Mouse (Mus musculus): ENCODE measurements around the gene Zfp987.

The Zfp987 gene

GRCm38 (mm10) chr4:146096998-146097397, at the start of gene Zfp987:
Zfp987 (plus strand) TSS chr4:146097298.
- 89% methylated on average over 3 of the region's 3 CpGs for WGBS

GRCm38 (mm10) chr4:146052536-146052935, 44.6 kb upstream of the Zfp987 start:
- 84% methylated on average over 1 of the region's 1 CpGs for WGBS

- 80% methylated on average over 2 of the region's 2 CpGs for WGBS
These were observed 43.7 kb upstream of the Zfp987 start for GRCm38 (mm10) chr4:146053445-146053844.

- 62% methylated on average over 2 of the region's 2 CpGs for WGBS
These were observed 41.8 kb upstream of the Zfp987 start for GRCm38 (mm10) chr4:146055335-146055734.

- WGBS, result 89% methylated on average over 12 of the region's 12 CpGs
These were observed 38.5 kb upstream of the Zfp987 start for GRCm38 (mm10) chr4:146058646-146059045.

GRCm38 (mm10) chr4:146059078-146059477, 38.0 kb upstream of the Zfp987 start:
- WGBS, result 90% methylated on average over 4 of the region's 4 CpGs

GRCm38 (mm10) chr4:146059974-146060693, 37.0 kb upstream of the Zfp987 start:
- 93% methylated on average over 25 of the region's 26 CpGs for WGBS

- 91% methylated on average over 11 of the region's 11 CpGs for WGBS
These were observed 36.0 kb upstream of the Zfp987 start for GRCm38 (mm10) chr4:146061082-146061481.

- WGBS, result 95% methylated on average over 12 of the region's 12 CpGs
These were observed 35.1 kb upstream of the Zfp987 start for GRCm38 (mm10) chr4:146062021-146062420.

GRCm38 (mm10) chr4:146063001-146063400, 34.1 kb upstream of the Zfp987 start:
- WGBS, result 74% methylated on average over 6 of the region's 6 CpGs

GRCm38 (mm10) chr4:146063621-146064020, 33.5 kb upstream of the Zfp987 start:
- 89% methylated on average over 15 of the region's 15 CpGs for WGBS

- WGBS, result 69% methylated on average over 5 of the region's 5 CpGs
These were observed 32.3 kb upstream of the Zfp987 start for GRCm38 (mm10) chr4:146064807-146065206.

- 40% methylated on average over 45 of the region's 45 CpGs for WGBS
These were observed 30.0 kb upstream of the Zfp987 start for GRCm38 (mm10) chr4:146066932-146067580.

GRCm38 (mm10) chr4:146067594-146067993, 29.5 kb upstream of the Zfp987 start:
- WGBS, result 23% methylated on average over 55 of the region's 55 CpGs

GRCm38 (mm10) chr4:146073264-146073663, 23.8 kb upstream of the Zfp987 start:
- WGBS, result 80% methylated on average over 7 of the region's 7 CpGs

- whole genome bisulfite sequencing, result 47% methylated on average over 3 of the region's 3 CpGs
These were observed 4.3 kb downstream of the Zfp987 start for GRCm38 (mm10) chr4:146101448-146101847.

GRCm38 (mm10) chr4:146156524-146156923, 59.4 kb downstream of the Zfp987 start, which contains the start of gene Zfp600:
Zfp600 (plus strand) TSS chr4:146156824.
- WGBS, result no CpG with 5 or more reads among the region's 6 CpGs

GRCm38 (mm10) chr4:146162893-146163292, 65.8 kb downstream of the Zfp987 start:
- 58% methylated on average over 4 of the region's 4 CpGs for WGBS

GRCm38 (mm10) chr4:146167202-146167832, 70.2 kb downstream of the Zfp987 start:
- 78% methylated on average over 3 of the region's 3 CpGs for WGBS

- WGBS, result 82% methylated on average over 10 of the region's 10 CpGs
These were observed 70.9 kb downstream of the Zfp987 start for GRCm38 (mm10) chr4:146167879-146168532.

GRCm38 (mm10) chr4:146168730-146169215, 71.7 kb downstream of the Zfp987 start:
- WGBS, result no CpG with 5 or more reads among the region's 2 CpGs
